Mouse (Mus musculus): ENCODE data around the gene Ilkap. TPM values are rescaled to one million over a fixed set of nuclear protein-coding genes. Genes with fewer than 3 reads are reported as not detected.

Ilkap gene
- 57.6 and 63.2 TPM in 2 replicates for polyA plus RNA-seq (2015; fragmentation: Nextera tagmentation; extraction: Ambion mirVana)

- peak; percentile 98 for ATAC-seq (ENCODE audit: low read depth)
- peak within 1 kb of the TSS; percentile 95 for H3K9ac ChIP-seq (ENCODE audit: low read depth, low read length)
- H3K27ac ChIP-seq (ENCODE audit: low read length) = peak within 1 kb of the TSS; percentile 86
- H3K36me3 ChIP-seq (ENCODE audit: control insufficient read depth, insufficient read depth) = peaks cover 5% of the 10 kb centered on the region; the same call in 1 of the 2 replicates
- peaks cover 19% of the 10 kb centered on the region for H3K4me1 ChIP-seq (ENCODE audit: control insufficient read depth, low read depth, low read length)
- H3K9me3 ChIP-seq (replicated peaks; ENCODE audit: control insufficient read depth, low read length) = no peaks in the 10 kb centered on the region
- H3K27me3 ChIP-seq (ENCODE audit: control insufficient read depth, insufficient read depth, low read depth, low read length) = no peaks in the 10 kb centered on the region
- H3K4me3 ChIP-seq (ENCODE audit: low read depth, low read length) = peak within 1 kb of the TSS; percentile 93
- peak within 1 kb of the TSS; percentile 84 for H3K4me2 ChIP-seq (ENCODE audit: low read depth, low read length)
- under 1% methylated on average over 70 of the region's 91 CpGs for WGBS (ENCODE audit: insufficient replicate concordance)
Observed at GRCm38 (mm10) chr1:91398260-91399062, at the start of gene Ilkap. Gene Ilkap (minus strand): TSS chr1:91398815.

GRCm38 (mm10) chr1:91446511-91446910 is 47.9 kb upstream of the Ilkap start:
- Histone ChIP-seq H3K4me3 (ENCODE audit: low read depth, low read length) (no peak overlapping the region), H3K4me1 (ENCODE audit: control insufficient read depth, low read depth, low read length) (peaks cover 4% of the 10 kb centered on the region), H3K27ac (ENCODE audit: low read length) (peak overlapping the region; percentile 83), H3K9ac (ENCODE audit: low read depth, low read length) (no peak overlapping the region), H3K36me3 (ENCODE audit: control insufficient read depth, insufficient read depth) (peaks cover 17% of the 10 kb centered on the region), H3K4me2 (ENCODE audit: low read depth, low read length) (no peak overlapping the region), H3K27me3 (ENCODE audit: control insufficient read depth, insufficient read depth, low read depth, low read length) (no peaks in the 10 kb centered on the region), H3K9me3 (replicated peaks; ENCODE audit: control insufficient read depth, low read length) (peaks cover 5% of the 10 kb centered on the region)
- ATAC-seq (ENCODE audit: low read depth) = peak; percentile 3; the same call in 1 of the 2 replicates
- 72% methylated on average over 4 of the region's 4 CpGs for WGBS (ENCODE audit: insufficient replicate concordance)

- peaks cover 17% of the 10 kb centered on the region for H3K36me3 ChIP-seq (ENCODE audit: control insufficient read depth, insufficient read depth)
- H3K9ac ChIP-seq (ENCODE audit: low read depth, low read length) = no peak overlapping the region
- H3K27ac ChIP-seq (ENCODE audit: low read length) = peak overlapping the region; percentile 83
Observed at GRCm38 (mm10) chr1:91446060-91446459, 47.4 kb upstream of the Ilkap start.

DNA sequence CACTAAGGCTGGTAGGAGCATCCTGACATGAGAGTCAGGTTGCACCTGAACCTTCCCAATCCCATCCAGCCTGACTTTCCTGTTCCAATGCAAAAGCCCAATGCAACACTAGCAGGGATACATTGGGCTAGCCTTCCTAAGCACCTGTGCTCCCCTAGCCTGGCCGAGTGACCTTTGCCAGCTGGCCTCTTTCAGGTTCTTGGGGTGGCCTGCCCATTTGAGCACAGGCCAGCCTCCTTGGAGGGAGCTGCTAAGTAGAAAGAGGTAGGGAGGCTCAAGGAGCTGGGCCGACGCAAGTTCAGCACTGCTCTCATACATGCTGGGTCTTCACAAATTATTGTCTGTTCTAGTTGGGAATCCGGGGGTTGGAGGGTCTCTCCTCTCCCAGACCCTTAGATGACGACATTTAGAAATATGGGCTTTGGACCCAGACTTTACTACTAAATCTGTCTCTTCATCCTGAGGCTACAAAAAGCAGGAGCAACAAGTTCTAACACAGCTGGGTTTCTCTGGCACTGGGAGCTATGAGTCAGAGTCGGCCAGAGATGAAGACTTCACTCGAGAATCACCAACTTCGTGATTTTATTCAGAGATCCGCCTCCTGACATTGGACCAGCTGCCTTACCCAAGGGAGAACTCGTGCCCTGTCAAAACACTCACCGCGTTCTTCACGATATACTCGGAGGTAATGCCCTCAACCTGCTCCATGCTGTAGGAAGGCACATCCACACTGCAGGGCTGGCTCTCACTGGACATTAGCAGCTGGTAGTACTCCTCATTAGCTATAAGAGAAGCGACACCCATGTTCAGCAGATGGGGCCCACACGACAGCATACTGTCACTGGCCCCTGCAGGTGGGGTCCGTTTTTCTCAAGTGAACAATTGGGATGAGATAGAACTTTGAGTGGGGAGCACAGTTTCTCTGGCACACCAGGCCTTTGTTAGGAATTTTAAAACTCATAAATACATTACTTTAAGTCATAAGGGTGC is 46.5 kb upstream of the Ilkap start:
- H3K27ac ChIP-seq (ENCODE audit: low read length) = peak overlapping the region; percentile 79
- peaks cover 17% of the 10 kb centered on the region for H3K36me3 ChIP-seq (ENCODE audit: control insufficient read depth, insufficient read depth)
- 72% methylated on average over 17 of the region's 17 CpGs for whole genome bisulfite sequencing (ENCODE audit: insufficient replicate concordance)

More at GRCm38 (mm10) chr1:91446060-91446459, 47.4 kb upstream of the Ilkap start:
- Histone ChIP-seq H3K9me3 (replicated peaks; ENCODE audit: control insufficient read depth, low read length) (peaks cover 5% of the 10 kb centered on the region), H3K4me3 (ENCODE audit: low read depth, low read length) (no peak overlapping the region), H3K4me2 (ENCODE audit: low read depth, low read length) (no peak overlapping the region), H3K4me1 (ENCODE audit: control insufficient read depth, low read depth, low read length) (peaks cover 4% of the 10 kb centered on the region), H3K27me3 (ENCODE audit: control insufficient read depth, insufficient read depth, low read depth, low read length) (no peaks in the 10 kb centered on the region)
- 56% methylated on average over 8 of the region's 8 CpGs for WGBS (ENCODE audit: insufficient replicate concordance)
- ATAC-seq (ENCODE audit: low read depth) = peak; percentile 90

DNA sequence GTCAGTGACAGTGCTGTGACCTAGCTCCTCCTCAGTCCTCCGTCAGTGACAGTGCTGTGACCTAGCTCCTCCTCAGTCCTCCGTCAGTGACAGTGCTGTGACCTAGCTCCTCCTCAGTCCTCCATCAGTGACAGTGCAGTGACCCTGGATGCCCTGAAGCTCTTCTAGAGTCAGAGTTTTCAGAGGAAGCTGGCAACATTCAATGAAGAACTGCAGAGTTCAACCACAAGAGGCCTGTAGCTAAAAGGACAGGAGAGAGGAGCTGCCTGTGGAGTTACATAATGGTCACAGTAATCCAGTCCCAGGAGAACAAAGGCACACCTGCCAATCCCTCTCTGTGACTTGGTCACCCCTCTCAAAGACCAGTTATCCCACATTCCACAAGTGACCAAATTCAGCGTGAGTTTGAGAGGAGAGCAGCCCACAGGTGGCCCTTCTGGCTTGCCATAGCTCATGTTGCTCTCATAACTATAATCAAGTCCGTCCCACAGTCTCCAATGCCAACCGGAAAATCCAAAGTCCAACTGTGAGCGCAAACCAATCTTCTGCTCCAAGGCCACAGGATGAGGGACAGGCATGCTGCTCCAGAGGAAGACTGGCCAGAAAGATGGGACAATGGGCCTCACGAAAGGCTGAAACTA is 43.9 kb upstream of the Ilkap start:
- no peak for ATAC-seq (ENCODE audit: low read depth)
- Histone ChIP-seq H3K4me2 (ENCODE audit: low read depth, low read length) (no peak overlapping the region), H3K36me3 (ENCODE audit: control insufficient read depth, insufficient read depth) (peaks cover 3% of the 10 kb centered on the region), H3K27me3 (ENCODE audit: control insufficient read depth, insufficient read depth, low read depth, low read length) (no peaks in the 10 kb centered on the region), H3K27ac (ENCODE audit: low read length) (no peak overlapping the region), H3K9ac (ENCODE audit: low read depth, low read length) (no peak overlapping the region), H3K4me3 (ENCODE audit: low read depth, low read length) (no peak overlapping the region), H3K9me3 (replicated peaks; ENCODE audit: control insufficient read depth, low read length) (peaks cover 3% of the 10 kb centered on the region), H3K4me1 (ENCODE audit: control insufficient read depth, low read depth, low read length) (no peaks in the 10 kb centered on the region; the same call in 1 of the 2 replicates)
- 68% methylated on average over 6 of the region's 7 CpGs for WGBS (ENCODE audit: insufficient replicate concordance)

More for the DNA sequence above, 46.5 kb upstream of the Ilkap start:
- Histone ChIP-seq H3K4me2 (ENCODE audit: low read depth, low read length) (no peak overlapping the region), H3K9ac (ENCODE audit: low read depth, low read length) (no peak overlapping the region), H3K4me3 (ENCODE audit: low read depth, low read length) (no peak overlapping the region), H3K9me3 (replicated peaks; ENCODE audit: control insufficient read depth, low read length) (peaks cover 5% of the 10 kb centered on the region), H3K27me3 (ENCODE audit: control insufficient read depth, insufficient read depth, low read depth, low read length) (no peaks in the 10 kb centered on the region), H3K4me1 (ENCODE audit: control insufficient read depth, low read depth, low read length) (peaks cover 4% of the 10 kb centered on the region)
- no peak for ATAC-seq (ENCODE audit: low read depth)

DNA sequence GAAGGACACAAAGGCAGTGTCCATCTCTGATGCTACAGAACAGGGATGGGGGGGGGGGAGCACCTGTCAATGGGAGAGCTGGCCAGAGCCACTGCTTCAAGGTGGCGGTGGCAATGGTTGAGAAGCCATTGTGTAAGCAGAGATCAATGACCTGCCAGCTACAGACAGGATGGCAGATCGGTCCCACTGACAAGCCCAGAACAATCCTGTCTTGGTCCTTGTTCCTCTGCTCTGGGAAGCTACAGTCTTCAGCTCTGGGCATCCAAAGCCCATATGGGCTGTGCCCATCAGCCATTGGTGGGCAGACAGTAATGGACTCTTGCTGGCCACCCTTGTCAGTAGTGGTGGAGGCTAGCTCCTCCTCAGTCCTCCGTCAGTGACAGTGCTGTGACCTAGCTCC is 43.2 kb upstream of the Ilkap start:
- 76% methylated on average over 3 of the region's 3 CpGs for WGBS (ENCODE audit: insufficient replicate concordance)
- Histone ChIP-seq H3K27ac (ENCODE audit: low read length) (no peak overlapping the region), H3K9me3 (replicated peaks; ENCODE audit: control insufficient read depth, low read length) (no peaks in the 10 kb centered on the region), H3K27me3 (ENCODE audit: control insufficient read depth, insufficient read depth, low read depth, low read length) (no peaks in the 10 kb centered on the region), H3K4me3 (ENCODE audit: low read depth, low read length) (no peak overlapping the region), H3K4me1 (ENCODE audit: control insufficient read depth, low read depth, low read length) (no peaks in the 10 kb centered on the region; the same call in 1 of the 2 replicates), H3K9ac (ENCODE audit: low read depth, low read length) (no peak overlapping the region), H3K36me3 (ENCODE audit: control insufficient read depth, insufficient read depth) (no peaks in the 10 kb centered on the region), H3K4me2 (ENCODE audit: low read depth, low read length) (no peak overlapping the region)
- no peak for ATAC-seq (ENCODE audit: low read depth)

- Histone ChIP-seq H3K9ac (ENCODE audit: low read depth, low read length) (no peak overlapping the region), H3K27me3 (ENCODE audit: control insufficient read depth, insufficient read depth, low read depth, low read length) (no peaks in the 10 kb centered on the region), H3K36me3 (ENCODE audit: control insufficient read depth, insufficient read depth) (no peaks in the 10 kb centered on the region), H3K4me1 (ENCODE audit: control insufficient read depth, low read depth, low read length) (no peaks in the 10 kb centered on the region; the same call in 1 of the 2 replicates), H3K27ac (ENCODE audit: low read length) (no peak overlapping the region), H3K9me3 (replicated peaks; ENCODE audit: control insufficient read depth, low read length) (no peaks in the 10 kb centered on the region), H3K4me2 (ENCODE audit: low read depth, low read length) (no peak overlapping the region), H3K4me3 (ENCODE audit: low read depth, low read length) (no peak overlapping the region)
- peak; percentile 32 for ATAC-seq (ENCODE audit: low read depth)
- WGBS (ENCODE audit: insufficient replicate concordance) = 63% methylated on average over 8 of the region's 8 CpGs
Observed at GRCm38 (mm10) chr1:91439776-91440175, 41.2 kb upstream of the Ilkap start.

GRCm38 (mm10) chr1:91437573-91437972 is 39.0 kb upstream of the Ilkap start:
- peak; percentile 38 for ATAC-seq (ENCODE audit: low read depth)
- Histone ChIP-seq H3K4me3 (ENCODE audit: low read depth, low read length) (no peak overlapping the region), H3K4me2 (ENCODE audit: low read depth, low read length) (no peak overlapping the region), H3K9ac (ENCODE audit: low read depth, low read length) (no peak overlapping the region), H3K4me1 (ENCODE audit: control insufficient read depth, low read depth, low read length) (no peaks in the 10 kb centered on the region; the same call in 1 of the 2 replicates), H3K36me3 (ENCODE audit: control insufficient read depth, insufficient read depth) (no peaks in the 10 kb centered on the region; the same call in 1 of the 2 replicates), H3K9me3 (replicated peaks; ENCODE audit: control insufficient read depth, low read length) (no peaks in the 10 kb centered on the region), H3K27me3 (ENCODE audit: control insufficient read depth, insufficient read depth, low read depth, low read length) (no peaks in the 10 kb centered on the region), H3K27ac (ENCODE audit: low read length) (no peak overlapping the region)
- WGBS (ENCODE audit: insufficient replicate concordance) = 68% methylated on average over 7 of the region's 7 CpGs

Data from liver, embryonic 16.5 days (tissue).